Mouse (Mus musculus): ENCODE results near the gene Dip2a. TPM values are rescaled to one million over a fixed set of nuclear protein-coding genes. Genes with fewer than 3 reads are reported as not detected.

Dip2a gene
- total and polyA plus RNA-seq, 3 experiments = 7.5 to 9.2 (median 8.4) TPM

GRCm38 (mm10) chr10:76248647-76248968 lies 96.5 kb downstream of the Dip2a start:
- intact Hi-C loops (cut with DNase I) = no loop called here
- H3K9ac ChIP-seq (ENCODE audit: low read depth, low read length) = no peak overlapping the region
- DNase-seq = no peak
- no peak overlapping the region for H3K4me3 ChIP-seq
- no peaks in the 10 kb centered on the region for H3K4me1 ChIP-seq (ENCODE audit: control insufficient read depth, insufficient read depth, low read length)
- H3K36me3 ChIP-seq (ENCODE audit: control insufficient read depth, insufficient read depth, low read length) = no peaks in the 10 kb centered on the region
- H3K79me2 ChIP-seq (replicated peaks; ENCODE audit: control insufficient read depth, insufficient read depth, low read length) = no peaks in the 10 kb centered on the region
- no peak overlapping the region for H3K27ac ChIP-seq
- TF ChIP-seq EP300 (IDR thresholded peaks at IDR 0.05; ENCODE audit: insufficient read depth, low read depth, low read length) (no peak), POLR2A (IDR thresholded peaks at IDR 0.05; ENCODE audit: insufficient read depth, low read depth, low read length) (no peak), CTCF (IDR thresholded peaks at IDR 0.05) (no peak)
- 85% methylated on average over 5 of the region's 5 CpGs for WGBS
- no peaks in the 10 kb centered on the region for H3K27me3 ChIP-seq (ENCODE audit: control insufficient read depth, insufficient read depth, low read length)

DNA sequence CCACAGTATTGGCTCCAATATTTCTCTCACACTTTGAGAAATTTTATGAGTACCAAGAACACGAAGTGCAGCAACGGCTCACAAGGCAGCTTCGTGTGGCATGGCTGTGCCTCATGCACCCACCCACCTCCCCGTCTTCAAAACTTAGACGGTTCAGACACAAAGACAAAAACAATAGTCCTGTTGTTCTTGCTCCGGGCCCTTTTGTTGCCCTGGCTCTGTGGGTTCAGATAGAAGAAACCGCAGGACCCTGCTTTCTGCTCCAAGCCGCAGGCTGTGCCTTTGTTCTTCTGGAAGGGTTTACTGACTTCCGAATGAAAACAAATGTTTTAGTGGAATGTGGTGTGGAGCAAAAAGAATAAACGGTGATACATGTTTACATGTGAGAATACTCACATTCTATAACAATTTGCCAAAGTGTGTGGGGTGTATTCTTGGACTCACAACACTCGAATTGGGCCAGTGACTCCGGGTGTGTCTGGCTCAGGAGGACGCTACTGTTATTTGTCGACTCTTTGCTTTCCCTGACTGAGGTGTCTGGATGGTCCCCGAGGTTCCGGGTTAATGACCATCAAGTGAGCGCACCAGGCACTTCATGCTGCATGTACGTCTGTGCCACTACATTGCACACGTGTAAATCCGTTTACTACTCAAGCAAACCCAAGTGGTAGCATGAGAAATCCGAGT lies 97.0 kb downstream of the Dip2a start:
- H3K27ac ChIP-seq = no peak overlapping the region
- no peak for DNase-seq
- H3K4me1 ChIP-seq (ENCODE audit: control insufficient read depth, insufficient read depth, low read length) = no peaks in the 10 kb centered on the region
- H3K4me3 ChIP-seq = no peak overlapping the region
- H3K9ac ChIP-seq (ENCODE audit: low read depth, low read length) = no peak overlapping the region
- H3K27me3 ChIP-seq (ENCODE audit: control insufficient read depth, insufficient read depth, low read length) = no peaks in the 10 kb centered on the region
- no peaks in the 10 kb centered on the region for H3K36me3 ChIP-seq (ENCODE audit: control insufficient read depth, insufficient read depth, low read length)
- H3K79me2 ChIP-seq (replicated peaks; ENCODE audit: control insufficient read depth, insufficient read depth, low read length) = no peaks in the 10 kb centered on the region
- no peak for TF ChIP-seq POLR2A (IDR thresholded peaks at IDR 0.05; ENCODE audit: insufficient read depth, low read depth, low read length)
- no peak for TF ChIP-seq EP300 (IDR thresholded peaks at IDR 0.05; ENCODE audit: insufficient read depth, low read depth, low read length)
- TF ChIP-seq CTCF (IDR thresholded peaks at IDR 0.05) = no peak
- WGBS = 70% methylated on average over 21 of the region's 21 CpGs
- intact Hi-C loops (cut with DNase I) = no loop called here

DNA sequence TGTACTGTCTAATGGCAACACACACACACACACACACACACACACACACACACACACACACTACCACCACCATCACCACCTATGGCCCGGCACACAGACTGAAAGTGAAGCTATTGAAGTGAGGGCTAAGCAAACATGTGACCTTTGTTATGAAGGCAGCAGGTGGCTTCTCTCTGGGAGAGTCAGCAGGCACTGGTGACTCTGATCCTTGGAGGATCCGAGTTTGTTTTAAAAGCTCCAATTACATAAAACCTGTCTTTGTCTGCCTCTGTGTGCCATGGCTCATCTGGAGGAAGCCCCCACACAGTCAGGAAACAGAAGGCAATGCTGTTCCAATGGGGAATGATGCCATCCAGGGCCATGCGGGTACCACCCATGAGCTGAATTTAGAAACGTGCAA lies 98.5 kb downstream of the Dip2a start:
- TF ChIP-seq EP300 (IDR thresholded peaks at IDR 0.05; ENCODE audit: insufficient read depth, low read depth, low read length) (no peak), POLR2A (IDR thresholded peaks at IDR 0.05; ENCODE audit: insufficient read depth, low read depth, low read length) (no peak), CTCF (IDR thresholded peaks at IDR 0.05) (no peak)
- 71% methylated on average over 4 of the region's 4 CpGs for WGBS
- no peak overlapping the region for H3K27ac ChIP-seq
- no peak for DNase-seq
- H3K4me3 ChIP-seq = no peak overlapping the region
- H3K9ac ChIP-seq (ENCODE audit: low read depth, low read length) = no peak overlapping the region
- H3K4me1 ChIP-seq (ENCODE audit: control insufficient read depth, insufficient read depth, low read length) = no peaks in the 10 kb centered on the region
- H3K79me2 ChIP-seq (replicated peaks; ENCODE audit: control insufficient read depth, insufficient read depth, low read length) = no peaks in the 10 kb centered on the region
- H3K27me3 ChIP-seq (ENCODE audit: control insufficient read depth, insufficient read depth, low read length) = no peaks in the 10 kb centered on the region
- intact Hi-C loops (cut with DNase I) = no loop called here
- H3K36me3 ChIP-seq (ENCODE audit: control insufficient read depth, insufficient read depth, low read length) = no peaks in the 10 kb centered on the region

GRCm38 (mm10) chr10:76245106-76245505 lies 100.0 kb downstream of the Dip2a start:
- no peak for DNase-seq
- H3K36me3 ChIP-seq (ENCODE audit: control insufficient read depth, insufficient read depth, low read length) = no peaks in the 10 kb centered on the region
- H3K27ac ChIP-seq = no peak overlapping the region
- no peaks in the 10 kb centered on the region for H3K79me2 ChIP-seq (replicated peaks; ENCODE audit: control insufficient read depth, insufficient read depth, low read length)
- WGBS = 91% methylated on average over 2 of the region's 2 CpGs
- H3K4me3 ChIP-seq = no peak overlapping the region
- H3K9ac ChIP-seq (ENCODE audit: low read depth, low read length) = no peak overlapping the region
- H3K27me3 ChIP-seq (ENCODE audit: control insufficient read depth, insufficient read depth, low read length) = no peaks in the 10 kb centered on the region
- TF ChIP-seq CTCF (IDR thresholded peaks at IDR 0.05) = no peak
- no peak for TF ChIP-seq POLR2A (IDR thresholded peaks at IDR 0.05; ENCODE audit: insufficient read depth, low read depth, low read length)
- no peak for TF ChIP-seq EP300 (IDR thresholded peaks at IDR 0.05; ENCODE audit: insufficient read depth, low read depth, low read length)
- H3K4me1 ChIP-seq (ENCODE audit: control insufficient read depth, insufficient read depth, low read length) = no peaks in the 10 kb centered on the region
- intact Hi-C loops (cut with DNase I) = no loop called here

GRCm38 (mm10) chr10:76239401-76239800 lies 105.7 kb downstream of the Dip2a start:
- TF ChIP-seq EP300 (IDR thresholded peaks at IDR 0.05; ENCODE audit: insufficient read depth, low read depth, low read length) (no peak), CTCF (IDR thresholded peaks at IDR 0.05) (0 out of 2 replicates have a peak, but pooled peaks have one; percentile 7), POLR2A (IDR thresholded peaks at IDR 0.05; ENCODE audit: insufficient read depth, low read depth, low read length) (no peak)

More at GRCm38 (mm10) chr10:76239401-76239800, 105.7 kb downstream of the Dip2a start:
- 59% methylated on average over 4 of the region's 4 CpGs for WGBS
- H3K27me3 ChIP-seq (ENCODE audit: control insufficient read depth, insufficient read depth, low read length) = no peaks in the 10 kb centered on the region
- H3K4me3 ChIP-seq = no peak overlapping the region
- H3K4me1 ChIP-seq (ENCODE audit: control insufficient read depth, insufficient read depth, low read length) = no peaks in the 10 kb centered on the region; the same call in 1 of the 2 replicates
- H3K9ac ChIP-seq (ENCODE audit: low read depth, low read length) = no peak overlapping the region
- no peaks in the 10 kb centered on the region for H3K79me2 ChIP-seq (replicated peaks; ENCODE audit: control insufficient read depth, insufficient read depth, low read length)
- no peak overlapping the region for H3K27ac ChIP-seq
- intact Hi-C loops (cut with DNase I) = no loop called here
- DNase-seq = no peak
- H3K36me3 ChIP-seq (ENCODE audit: control insufficient read depth, insufficient read depth, low read length) = no peaks in the 10 kb centered on the region

Data from heart, adult 2 months (tissue).